Mouse (Mus musculus) liver, embryonic 11.5 days (tissue): Measurements from ENCODE around the gene Mtch2. TPM values are rescaled to one million over a fixed set of nuclear protein-coding genes. Genes with fewer than 3 reads are reported as not detected.
A peak's percentile ranks its signal among the peaks of the same experiment; 100 is the strongest.

Source experiments
- ATAC-seq: fragments of 200-750 bp; cut with Nextera tagmentation; replicated peaks from 2 replicates; pipeline ENCODE4 v1.8.0; 2017; ENCODE audit warnings: moderate number of reproducible peaks, mild to moderate bottlenecking, moderate TSS enrichment, moderate library complexity; ENCODE audit not compliant: low FRiP score
- DNase-seq: peaks from one replicate; pipeline ENCODE4 v3.0.0-alpha.2; 2017; ENCODE audit warnings: low spot score
- H3K27ac ChIP-seq: fragments of 300-500 bp; sonication (generic); 2 replicates; pipeline ENCODE4 v1.5.1; 2014; ENCODE audit warnings: mild to moderate bottlenecking, low read depth, low read length, control low read depth
- H3K27me3 ChIP-seq: fragments of 300-500 bp; sonication (generic); replicated peaks from 2 replicates; pipeline ENCODE4 v1.6.1; 2014; ENCODE audit warnings: low read length, mixed read lengths; ENCODE audit not compliant: control insufficient read depth, insufficient read depth
- H3K36me3 ChIP-seq: fragments of 300-500 bp; sonication (generic); 2 replicates; pipeline ENCODE4 v1.6.1; 2014; ENCODE audit warnings: mild to moderate bottlenecking, low read length, moderate library complexity, mixed read lengths; ENCODE audit not compliant: control insufficient read depth, insufficient read depth
- H3K4me1 ChIP-seq: fragments of 300-500 bp; sonication (generic); replicated peaks from 2 replicates; pipeline ENCODE4 v1.6.1; 2014; ENCODE audit warnings: low read length, mixed read lengths; ENCODE audit not compliant: control insufficient read depth, insufficient read depth
- H3K4me2 ChIP-seq: fragments of 300-500 bp; sonication (generic); 2 replicates; pipeline ENCODE4 v1.6.1; 2014; ENCODE audit warnings: mild to moderate bottlenecking, control low read depth, moderate library complexity
- H3K4me3 ChIP-seq: fragments of 300-500 bp; sonication (generic); 2 replicates; pipeline ENCODE4 v1.5.1; 2014; ENCODE audit warnings: low read depth, low read length, control low read depth
- H3K9ac ChIP-seq: fragments of 300-500 bp; sonication (generic); 2 replicates; pipeline ENCODE4 v1.6.1; 2014; ENCODE audit warnings: low read depth, low read length, control low read depth
- H3K9me3 ChIP-seq: fragments of 300-500 bp; sonication (generic); 2 replicates; pipeline ENCODE4 v1.6.1; 2016; ENCODE audit warnings: low read length, inconsistent platforms, mixed read lengths; ENCODE audit not compliant: control insufficient read depth
- WGBS: fragments of 180-500 bp; shearing (Covaris S2); extraction: QIAGEN DNeasy Blood & Tissue Kit; methylation state at CpG from one replicate; pipeline ENCODE4 v1.1.7; 2014; 5-methylcytosine and 5-hydroxymethylcytosine counted together
- polyA plus RNA-seq: library from polyadenylated mRNA; unstranded; fragments of >200 nt; fragmentation: Nextera tagmentation; extraction: Ambion mirVana; gene quantifications from 2 replicates; pipeline ENCODE4 v1.2.1, GENCODE M21; 2014

Gene Mtch2
- polyA plus RNA-seq, 1 experiment from 2014 or later, result 218 TPM

- 91% methylated on average over 2 of the region's 2 CpGs for WGBS
- no peak for ATAC-seq
- peaks cover 38% of the 10 kb centered on the region for H3K36me3 ChIP-seq
Observed at GRCm38 (mm10) chr2:90906721-90907120, 59.8 kb downstream of the Mtch2 start.

GRCm38 (mm10) chr2:90910861-90911260 is 63.9 kb downstream of the Mtch2 start:
- WGBS, result 43% methylated on average over 1 of the region's 1 CpGs
- peaks cover 46% of the 10 kb centered on the region for H3K36me3 ChIP-seq

More at GRCm38 (mm10) chr2:90906721-90907120, 59.8 kb downstream of the Mtch2 start:
- H3K9ac ChIP-seq, result no peak overlapping the region
- no peak overlapping the region for H3K4me2 ChIP-seq
- no peak for DNase-seq
- H3K4me1 ChIP-seq, result peaks cover 11% of the 10 kb centered on the region
- H3K4me3 ChIP-seq, result no peak overlapping the region
- no peaks in the 10 kb centered on the region for H3K27me3 ChIP-seq
- H3K27ac ChIP-seq, result no peak overlapping the region
- no peaks in the 10 kb centered on the region for H3K9me3 ChIP-seq

GRCm38 (mm10) chr2:90911668-90912067 is 64.7 kb downstream of the Mtch2 start:
- no peak overlapping the region for H3K4me2 ChIP-seq
- peaks cover 8% of the 10 kb centered on the region for H3K4me1 ChIP-seq
- peaks cover 44% of the 10 kb centered on the region for H3K36me3 ChIP-seq
- H3K4me3 ChIP-seq, result no peak overlapping the region
- WGBS, result 80% methylated on average over 1 of the region's 1 CpGs
- no peak overlapping the region for H3K9ac ChIP-seq
- H3K27me3 ChIP-seq, result no peaks in the 10 kb centered on the region
- H3K27ac ChIP-seq, result no peak overlapping the region
- DNase-seq (no peak), ATAC-seq (no peak)
- no peaks in the 10 kb centered on the region for H3K9me3 ChIP-seq

More at GRCm38 (mm10) chr2:90910861-90911260, 63.9 kb downstream of the Mtch2 start:
- Histone ChIP-seq H3K9ac (no peak overlapping the region), H3K4me1 (peaks cover under 1% of the 10 kb centered on the region), H3K4me2 (no peak overlapping the region), H3K9me3 (no peaks in the 10 kb centered on the region), H3K27ac (no peak overlapping the region), H3K27me3 (no peaks in the 10 kb centered on the region), H3K4me3 (no peak overlapping the region)
- ATAC-seq (no peak), DNase-seq (no peak)

GRCm38 (mm10) chr2:90913671-90914070 is 66.7 kb downstream of the Mtch2 start:
- H3K27me3 ChIP-seq, result no peaks in the 10 kb centered on the region
- ATAC-seq (no peak), DNase-seq (no peak)
- no peak overlapping the region for H3K27ac ChIP-seq
- no peak overlapping the region for H3K4me3 ChIP-seq
- 0 out of 2 replicates have a peak overlapping the region, but pooled peaks have one; percentile 36 for H3K9ac ChIP-seq
- no peak overlapping the region for H3K4me2 ChIP-seq
- H3K36me3 ChIP-seq, result peaks cover 38% of the 10 kb centered on the region
- no peaks in the 10 kb centered on the region for H3K9me3 ChIP-seq
- WGBS, result 93% methylated on average over 2 of the region's 2 CpGs
- peaks cover 9% of the 10 kb centered on the region for H3K4me1 ChIP-seq

GRCm38 (mm10) chr2:90915516-90915915 is 68.6 kb downstream of the Mtch2 start:
- 85% methylated on average over 1 of the region's 1 CpGs for WGBS
- Histone ChIP-seq H3K9ac (peak overlapping the region; percentile 34; the same call in 1 of the 2 replicates), H3K4me3 (peak overlapping the region; percentile 87; the same call in 1 of the 2 replicates)

More at GRCm38 (mm10) chr2:90915516-90915915, 68.6 kb downstream of the Mtch2 start:
- DNase-seq, result no peak
- no peaks in the 10 kb centered on the region for H3K9me3 ChIP-seq
- peaks cover 9% of the 10 kb centered on the region for H3K4me1 ChIP-seq
- H3K27ac ChIP-seq, result no peak overlapping the region
- no peak for ATAC-seq
- no peaks in the 10 kb centered on the region for H3K27me3 ChIP-seq
- H3K4me2 ChIP-seq, result peak overlapping the region; percentile 92
- H3K36me3 ChIP-seq, result peaks cover 25% of the 10 kb centered on the region

Other genes starting within 250 kb of the Mtch2 start
- 83.8 and 88.0 TPM in 2 replicates for gene Nup160, start 169.9 kb upstream of the Mtch2 start, polyA plus RNA-seq
- 94.5 and 102 TPM in 2 replicates for gene Fnbp4, start 101.8 kb upstream of the Mtch2 start, polyA plus RNA-seq
- gene Agbl2, start 64.4 kb upstream of the Mtch2 start, polyA plus RNA-seq, result 0.18 and 0.23 TPM in 2 replicates
- gene C1qtnf4, start 38.7 kb downstream of the Mtch2 start, polyA plus RNA-seq, result 6.6 and 6.9 TPM in 2 replicates
- gene Kbtbd4, start 57.6 kb downstream of the Mtch2 start, polyA plus RNA-seq, result 32.6 and 34.4 TPM in 2 replicates
- gene Ndufs3, start 57.7 kb downstream of the Mtch2 start, polyA plus RNA-seq, result 223 and 236 TPM in 2 replicates
- gene Celf1, start 93.2 kb downstream of the Mtch2 start, polyA plus RNA-seq, result 78.1 and 90.5 TPM in 2 replicates
- 1.4 and 2.0 TPM in 2 replicates for gene Rapsn, start 188.5 kb downstream of the Mtch2 start, polyA plus RNA-seq
- 324 and 347 TPM in 2 replicates for gene Psmc3, start 206.9 kb downstream of the Mtch2 start, polyA plus RNA-seq
- gene Slc39a13, start 223.3 kb downstream of the Mtch2 start, polyA plus RNA-seq, result 19.6 and 20.0 TPM in 2 replicates
- 19.5 and 22.7 TPM in 2 replicates for gene Spi1, start 235.2 kb downstream of the Mtch2 start, polyA plus RNA-seq